Mouse (Mus musculus): Measurements from ENCODE around the gene Hebp1.

- no peak for TF ChIP-seq CTCF (IDR thresholded peaks at IDR 0.05; ENCODE audit: extremely low read depth, insufficient read depth, insufficient read length, insufficient replicate concordance)
- TF ChIP-seq POLR2A (IDR thresholded peaks at IDR 0.05; ENCODE audit: low read depth, low read length): no peak
These were observed 59.1 kb downstream of the Hebp1 start for GRCm38 (mm10) chr6:135138746-135139145.

Measured in spleen, adult 2 months (tissue).